Mouse (Mus musculus): ENCODE measurements around the gene Slc25a22.
"Not testable (repeated sequence)": the region's sequence is repeated elsewhere in the genome, so short reads cannot be mapped to it uniquely, and the experiment has no call there.

Slc25a22 gene

GRCm38 (mm10) chr7:141416144-141416841 is 21.4 kb downstream of the Slc25a22 start:
- in situ Hi-C loops (cut with MboI, MseI) = no loop called here

- in situ Hi-C loops (cut with MboI, MseI) = no loop called here
These were observed 23.7 kb downstream of the Slc25a22 start, which contains the start of gene Gatd1 for GRCm38 (mm10) chr7:141413809-141414584. TSS of gene Gatd1 (minus strand) at chr7:141414136.

- in situ Hi-C loops (cut with MboI, MseI) = no loop called here
These were observed 24.4 kb downstream of the Slc25a22 start for GRCm38 (mm10) chr7:141413331-141413730.

- in situ Hi-C loops (cut with MboI, MseI) = no loop called here
These were observed 26.0 kb downstream of the Slc25a22 start for GRCm38 (mm10) chr7:141411667-141412066.

GRCm38 (mm10) chr7:141410631-141411030 is 27.1 kb downstream of the Slc25a22 start:
- in situ Hi-C loops (cut with MboI, MseI) = no loop called here

GRCm38 (mm10) chr7:141408833-141409232 is 28.9 kb downstream of the Slc25a22 start:
- in situ Hi-C loops (cut with MboI, MseI) = no loop called here

GRCm38 (mm10) chr7:141407670-141408069 is 30.0 kb downstream of the Slc25a22 start:
- in situ Hi-C loops (cut with MboI, MseI) = not testable (repeated sequence)

- in situ Hi-C loops (cut with MboI, MseI) = no loop called here
These were observed 32.2 kb downstream of the Slc25a22 start for GRCm38 (mm10) chr7:141405466-141405865.

GRCm38 (mm10) chr7:141403305-141403704 is 34.4 kb downstream of the Slc25a22 start:
- in situ Hi-C loops (cut with MboI, MseI) = no loop called here

GRCm38 (mm10) chr7:141395348-141395747 is 42.3 kb downstream of the Slc25a22 start:
- in situ Hi-C loops (cut with MboI, MseI) = no loop called here

GRCm38 (mm10) chr7:141394771-141395170 is 42.9 kb downstream of the Slc25a22 start:
- in situ Hi-C loops (cut with MboI, MseI) = no loop called here

- in situ Hi-C loops (cut with MboI, MseI) = no loop called here
These were observed 43.5 kb downstream of the Slc25a22 start for GRCm38 (mm10) chr7:141394158-141394557.

GRCm38 (mm10) chr7:141392552-141393222 is 45.0 kb downstream of the Slc25a22 start:
- in situ Hi-C loops (cut with MboI, MseI) = no loop called here

- in situ Hi-C loops (cut with MboI, MseI) = no loop called here
These were observed 45.8 kb downstream of the Slc25a22 start, which contains the start of gene Taldo1 for GRCm38 (mm10) chr7:141391625-141392551. TSS of gene Taldo1 (plus strand) at chr7:141392199.

GRCm38 (mm10) chr7:141390326-141391259 is 47.1 kb downstream of the Slc25a22 start:
- in situ Hi-C loops (cut with MboI, MseI) = no loop called here

- in situ Hi-C loops (cut with MboI, MseI) = no loop called here
These were observed 49.1 kb downstream of the Slc25a22 start for GRCm38 (mm10) chr7:141388487-141389109.

GRCm38 (mm10) chr7:141387807-141388486 is 49.7 kb downstream of the Slc25a22 start:
- in situ Hi-C loops (cut with MboI, MseI) = no loop called here

GRCm38 (mm10) chr7:141381068-141381835 is 56.4 kb downstream of the Slc25a22 start:
- in situ Hi-C loops (cut with MboI, MseI) = no loop called here

Measured in T-helper 2 cell (primary cell).